Mouse (Mus musculus) MEL (cell line): Measurements from ENCODE around the gene Zmiz1. TPM values are rescaled to one million over a fixed set of nuclear protein-coding genes. Genes with fewer than 3 reads are reported as not detected.

Experiments used
- DNase-seq: peaks from one replicate; pipeline ENCODE4 v3.0.0; 2011; ENCODE audit warnings: low read depth, low spot score
- H3K27ac ChIP-seq: 2 replicates; pipeline ENCODE4 v1.5.1; 2012; ENCODE audit warnings: low read depth, mild to moderate bottlenecking, control low read depth, low read length, moderate library complexity; ENCODE audit not compliant: control insufficient read depth
- H3K27me3 ChIP-seq, 2 experiments: fragments of 150-350 bp in 1 of 2; sonication (generic) in 1 of 2; 2 replicates each; pipeline ENCODE4 v1.6.1; 2012; ENCODE audit warnings: low read length in 2 of 2, mild to moderate bottlenecking in 2 of 2, improper control_type of control experiment in 1 of 2, moderate library complexity in 1 of 2; ENCODE audit not compliant: insufficient read depth in 2 of 2, control insufficient read depth in 1 of 2
- H3K36me3 ChIP-seq, 2 experiments: 2 replicates each; pipeline ENCODE4 v1.6.1; 2012 to 2014; ENCODE audit warnings: low read length in 2 of 2, improper control_type of control experiment in 1 of 2, inconsistent platforms in 1 of 2, mild to moderate bottlenecking in 1 of 2; ENCODE audit not compliant: insufficient read depth in 2 of 2, control insufficient read depth in 1 of 2
- H3K4me1 ChIP-seq, 2 experiments: fragments of 150-350 bp in 1 of 2; sonication (generic) in 1 of 2; 2 replicates each; pipeline ENCODE4 v1.6.1; 2012; ENCODE audit warnings: low read length in 2 of 2, improper control_type of control experiment in 1 of 2, mild to moderate bottlenecking in 1 of 2; ENCODE audit not compliant: insufficient read depth in 2 of 2, control insufficient read depth in 1 of 2
- H3K4me3 ChIP-seq, 2 experiments: fragments of 150-350 bp in 1 of 2; sonication (generic) in 1 of 2; 2 replicates each; pipeline ENCODE4 v1.5.1; 2012; ENCODE audit warnings: low read depth in 2 of 2, low read length in 2 of 2, mild to moderate bottlenecking in 2 of 2, moderate library complexity in 2 of 2, control low read depth in 1 of 2, improper control_type of control experiment in 1 of 2; ENCODE audit not compliant: control insufficient read depth in 1 of 2, insufficient read depth in 1 of 2
- H3K79me2 ChIP-seq: 2 replicates; pipeline ENCODE4 v1.6.1; 2012; ENCODE audit warnings: mild to moderate bottlenecking, low read length, moderate library complexity; ENCODE audit not compliant: control insufficient read depth, poor library complexity, insufficient read depth
- H3K9ac ChIP-seq: 2 replicates; pipeline ENCODE4 v1.6.1; 2012; ENCODE audit warnings: low read depth, mild to moderate bottlenecking, control low read depth, low read length, moderate library complexity; ENCODE audit not compliant: control insufficient read depth, poor library complexity, severe bottlenecking
- H3K9me3 ChIP-seq: fragments of 150-350 bp; sonication (generic); replicated peaks from 2 replicates; pipeline ENCODE4 v1.6.1; 2012; ENCODE audit warnings: mild to moderate bottlenecking, low read length, improper control_type of control experiment, moderate library complexity; ENCODE audit not compliant: insufficient read depth
- BHLHE40 ChIP-seq: IDR thresholded peaks from 2 replicates; pipeline ENCODE4 v1.6.1; 2012; ENCODE audit warnings: low read depth, mild to moderate bottlenecking, inconsistent platforms, low read length, improper control_type of control experiment, borderline replicate concordance
- CHD1 ChIP-seq: IDR thresholded peaks from 2 replicates; pipeline ENCODE4 v1.6.1; 2012; ENCODE audit warnings: low read depth, mild to moderate bottlenecking, inconsistent platforms, low read length, improper control_type of control experiment
- CTCF ChIP-seq, 3 experiments: IDR thresholded peaks in 2 of 3; conservative IDR thresholded peaks in 1 of 3; 2 replicates each; pipeline ENCODE4 v1.5.1; 2011 to 2012; ENCODE audit warnings: low read length in 3 of 3, low read depth in 2 of 3, mild to moderate bottlenecking in 2 of 3, improper control_type of control experiment in 1 of 3, inconsistent platforms in 1 of 3, mixed read lengths in 1 of 3, moderate library complexity in 1 of 3; ENCODE audit not compliant: control insufficient read depth in 1 of 3, insufficient read depth in 1 of 3, poor library complexity in 1 of 3, severe bottlenecking in 1 of 3
- ETS1 ChIP-seq: IDR thresholded peaks from 2 replicates; pipeline ENCODE4 v1.6.1; 2012; ENCODE audit warnings: low read depth, mild to moderate bottlenecking, inconsistent platforms, low read length, improper control_type of control experiment, moderate library complexity
- HCFC1 ChIP-seq: IDR thresholded peaks from 2 replicates; pipeline ENCODE4 v1.6.1; 2012; ENCODE audit warnings: low read depth, mild to moderate bottlenecking, inconsistent platforms, low read length, improper control_type of control experiment, moderate library complexity
- JUND ChIP-seq: IDR thresholded peaks from 2 replicates; pipeline ENCODE4 v1.6.1; 2011; ENCODE audit warnings: low read depth, mild to moderate bottlenecking, improper control_type of control experiment, low read length
- MEF2A ChIP-seq: IDR thresholded peaks from 2 replicates; pipeline ENCODE4 v1.6.1; 2014; ENCODE audit warnings: low read depth, mild to moderate bottlenecking, inconsistent platforms, low read length, improper control_type of control experiment; ENCODE audit not compliant: poor library complexity, insufficient replicate concordance, severe bottlenecking; ENCODE audit errors: extremely low read depth
- MXI1 ChIP-seq: IDR thresholded peaks from 2 replicates; pipeline ENCODE4 v1.6.1; 2011; ENCODE audit warnings: mild to moderate bottlenecking, low read depth, low read length, improper control_type of control experiment
- MYC ChIP-seq: IDR thresholded peaks from 2 replicates; pipeline ENCODE4 v1.6.1; 2011; ENCODE audit warnings: low read depth, mild to moderate bottlenecking, low read length, improper control_type of control experiment, moderate library complexity
- NELFE ChIP-seq: IDR thresholded peaks from 2 replicates; pipeline ENCODE4 v1.6.1; 2011; ENCODE audit warnings: low read depth, low read length, improper control_type of control experiment
- SIN3A ChIP-seq: IDR thresholded peaks from 2 replicates; pipeline ENCODE4 v1.6.1; 2012; ENCODE audit warnings: low read length, improper control_type of control experiment, inconsistent platforms
- TAL1 ChIP-seq: IDR thresholded peaks from 2 replicates; pipeline ENCODE4 v1.6.1; 2012; ENCODE audit warnings: mild to moderate bottlenecking, inconsistent platforms, low read length, moderate library complexity, mixed read lengths
- TCF12 ChIP-seq: IDR thresholded peaks from 2 replicates; pipeline ENCODE4 v1.6.1; 2014; ENCODE audit warnings: low read depth, mild to moderate bottlenecking, inconsistent platforms, low read length, improper control_type of control experiment, moderate library complexity
- USF1 ChIP-seq: IDR thresholded peaks from 2 replicates; pipeline ENCODE4 v1.6.1; 2014; ENCODE audit warnings: low read depth, mild to moderate bottlenecking, inconsistent platforms, low read length, improper control_type of control experiment, moderate library complexity
- polyA plus RNA-seq, 2 experiments: library from polyadenylated mRNA; stranded (reverse) in 1 of 2; unstranded in 1 of 2; fragments of >175 nt in 1 of 2; fragments of >200 nt in 1 of 2; gene quantifications; 2 replicates each; pipeline versions ENCODE4 v1.2.1 to v1.2.4; 2012; ENCODE audit warnings: low replicate concordance in 2 of 2, low read depth in 1 of 2; ENCODE audit not compliant: insufficient read length in 2 of 2, insufficient read depth in 1 of 2, missing spikeins in 1 of 2
- total RNA-seq: library from RNA; depleted of rRNA; stranded (reverse); fragments of 300-350 nt; gene quantifications from 2 replicates; pipeline ENCODE4 v1.2.3, GENCODE M21; 2012

Gene Zmiz1
- total and polyA plus RNA-seq, 3 experiments, result 2.7 to 19.9 TPM; not detected in 1

- Histone ChIP-seq H3K36me3 (peaks cover 0 to 12% of the 10 kb centered on the region in 2 experiments; a peak in 2 of 4 replicates), H3K9ac (no peak overlapping the region), H3K9me3 (no peaks in the 10 kb centered on the region), H3K27ac (no peak overlapping the region), H3K27me3 (no peaks in the 10 kb centered on the region), H3K4me1 (peaks cover 8 to 20% of the 10 kb centered on the region in 2 experiments), H3K4me3 (no peak overlapping the region), H3K79me2 (peaks cover 2% of the 10 kb centered on the region; the same call in 1 of the 2 replicates)
- DNase-seq, result no peak
- TF ChIP-seq BHLHE40 (no peak), CTCF (IDR thresholded peaks at IDR 0.05 in 2 of 3, conservative IDR thresholded peaks at IDR 0.05 in 1 of 3; ENCODE audit: control insufficient read depth in 1 of 3, insufficient read depth in 1 of 3, low read depth in 2 of 3, low read length in 3 of 3, poor library complexity in 1 of 3, severe bottlenecking in 1 of 3) (no peak), NELFE (no peak), ETS1 (no peak), MYC (no peak), TCF12 (no peak), MXI1 (no peak)
Observed at GRCm38 (mm10) chr14:25454066-25454760, 4.8 kb upstream of the Zmiz1 start.

- peak overlapping the region; percentile 68 for H3K9ac ChIP-seq
- peak overlapping the region; percentile 44 to 72 for H3K4me3 ChIP-seq
- no peak overlapping the region for H3K27ac ChIP-seq
- peaks cover 0 to 2% of the 10 kb centered on the region in 2 experiments; a peak in 2 of 4 replicates for H3K36me3 ChIP-seq
- peaks cover 0 to 10% of the 10 kb centered on the region in 2 experiments; a peak in 2 of 4 replicates for H3K4me1 ChIP-seq
- H3K9me3 ChIP-seq, result no peaks in the 10 kb centered on the region
- H3K27me3 ChIP-seq, result no peaks in the 10 kb centered on the region
- TF ChIP-seq MEF2A (no peak), USF1 (no peak), JUND (no peak), HCFC1 (no peak), CHD1 (no peak), SIN3A (no peak), TAL1 (no peak)
- H3K79me2 ChIP-seq, result peaks cover 24% of the 10 kb centered on the region
- no peak for DNase-seq
Observed at GRCm38 (mm10) chr14:25456666-25457433, 2.1 kb upstream of the Zmiz1 start.
